Mouse (Mus musculus) layer of hippocampus, postnatal 36 days (tissue): ENCODE measurements around the gene D330020A13Rik. TPM values are rescaled to one million over a fixed set of nuclear protein-coding genes. Genes with fewer than 3 reads are reported as not detected.

ENCODE experiments used
- DNase-seq, 2 experiments: peaks; one replicate each; pipeline ENCODE4 v3.0.0; 2022
- total RNA-seq, 2 experiments: library from RNA; stranded (reverse); gene quantifications; 2 replicates each; pipeline ENCODE4 v1.2.3; 2021

Gene D330020A13Rik
- total RNA-seq, 2 experiments from 2014 or later = not detected

DNA sequence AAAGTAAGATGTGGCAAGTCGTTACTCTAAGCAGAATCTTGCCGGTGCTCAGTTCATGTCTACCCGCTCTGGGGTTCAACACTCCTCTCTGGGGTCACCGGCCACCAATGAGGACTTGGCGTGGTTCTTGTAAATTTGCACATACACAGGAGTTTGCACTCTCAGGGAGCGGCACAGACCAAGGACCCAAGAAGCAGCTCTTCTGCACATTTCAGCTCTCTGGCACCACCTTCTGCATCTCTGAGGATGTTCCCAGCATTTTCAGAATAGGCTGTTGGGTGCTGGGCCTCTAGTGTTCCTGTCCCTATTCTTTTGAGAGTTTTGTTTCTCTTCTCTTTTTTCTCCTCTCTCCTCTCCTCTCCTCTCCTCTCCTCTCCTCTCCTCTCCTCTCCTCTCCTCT is 7.0 kb downstream of the D330020A13Rik start:
- DNase-seq = peak; percentile 18 to 37

GRCm38 (mm10) chr6:120302755-120303316 is 8.7 kb downstream of the D330020A13Rik start:
- peak in 1 of 2 experiments; percentile 5 for DNase-seq

DNA sequence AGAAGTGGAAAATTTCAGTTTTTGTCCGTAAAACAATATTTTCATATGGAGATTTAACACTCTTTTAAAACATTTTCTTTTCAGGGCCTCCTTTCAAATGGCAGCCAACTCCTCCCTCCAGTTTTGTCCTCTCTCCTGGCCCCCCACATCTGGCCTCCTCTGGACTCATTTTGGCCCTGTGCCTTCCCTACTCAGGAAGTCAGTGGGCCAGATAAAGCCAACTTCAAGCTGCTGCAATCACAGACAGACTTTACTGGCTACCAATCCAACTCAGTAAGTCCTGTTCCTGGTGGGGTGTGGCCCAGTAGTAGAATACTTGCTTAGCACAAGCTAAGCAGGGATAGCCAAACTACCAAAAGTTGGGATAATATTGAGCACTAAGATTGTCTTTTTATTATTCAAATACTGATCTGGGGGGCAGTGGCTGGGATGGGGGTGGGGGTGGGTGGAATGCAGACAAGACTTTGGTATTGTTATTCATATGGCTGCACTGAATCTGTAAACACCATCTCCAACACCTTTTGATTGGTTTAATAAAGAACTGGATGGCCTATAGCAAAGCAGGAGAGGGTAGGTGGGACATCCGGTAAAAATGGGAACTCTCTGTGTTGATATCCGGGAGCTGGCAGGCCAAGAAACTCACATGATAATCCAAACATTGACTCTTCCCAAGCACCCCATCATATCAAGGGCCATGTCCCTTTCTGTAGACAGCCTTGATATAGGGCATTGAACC is 12.9 kb downstream of the D330020A13Rik start:
- no peak for DNase-seq

- no peak for DNase-seq
Observed at GRCm38 (mm10) chr6:120309338-120309737, 15.2 kb downstream of the D330020A13Rik start.

DNA sequence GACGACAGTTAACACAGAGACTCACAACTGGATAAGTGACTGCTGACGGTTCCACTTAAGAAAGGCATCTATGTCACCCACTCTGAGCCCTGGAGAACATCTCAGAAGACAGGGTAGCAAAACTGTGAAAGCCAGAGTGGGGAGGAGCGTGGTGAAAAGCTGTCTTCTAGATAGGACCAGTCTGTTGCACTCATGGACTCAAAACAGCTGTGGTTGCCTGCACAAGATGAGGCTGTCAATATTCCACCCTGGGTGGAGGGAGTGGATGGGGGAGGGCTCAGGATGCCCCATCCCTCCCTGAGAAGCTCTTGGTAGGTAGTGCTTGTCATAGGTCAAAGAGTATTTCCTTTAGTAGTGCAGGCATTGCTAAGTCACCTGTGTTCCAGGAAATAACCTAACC is 15.6 kb downstream of the D330020A13Rik start:
- no peak for DNase-seq

DNA sequence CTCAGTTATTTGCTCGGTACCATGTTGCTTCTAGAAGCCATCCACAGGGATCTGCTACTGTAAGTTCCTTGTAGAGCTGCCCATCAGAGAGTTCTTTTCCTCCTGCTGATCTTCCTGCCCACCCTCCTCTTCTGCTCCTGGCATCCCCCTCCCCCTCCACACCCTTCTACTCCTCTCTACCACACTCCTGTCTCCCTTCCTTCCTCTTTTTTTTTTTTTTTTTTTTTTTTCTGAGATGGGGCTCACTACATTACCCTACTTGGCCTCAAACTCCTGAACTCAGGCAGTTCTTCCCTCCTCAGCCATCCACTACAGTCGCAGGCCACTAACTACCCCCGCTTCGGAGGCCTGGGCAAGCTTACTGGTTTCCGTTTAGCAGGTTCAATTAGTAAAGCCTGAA is 18.3 kb downstream of the D330020A13Rik start:
- no peak for DNase-seq

- DNase-seq = no peak
Observed at GRCm38 (mm10) chr6:120318303-120318940, 24.3 kb downstream of the D330020A13Rik start.

DNA sequence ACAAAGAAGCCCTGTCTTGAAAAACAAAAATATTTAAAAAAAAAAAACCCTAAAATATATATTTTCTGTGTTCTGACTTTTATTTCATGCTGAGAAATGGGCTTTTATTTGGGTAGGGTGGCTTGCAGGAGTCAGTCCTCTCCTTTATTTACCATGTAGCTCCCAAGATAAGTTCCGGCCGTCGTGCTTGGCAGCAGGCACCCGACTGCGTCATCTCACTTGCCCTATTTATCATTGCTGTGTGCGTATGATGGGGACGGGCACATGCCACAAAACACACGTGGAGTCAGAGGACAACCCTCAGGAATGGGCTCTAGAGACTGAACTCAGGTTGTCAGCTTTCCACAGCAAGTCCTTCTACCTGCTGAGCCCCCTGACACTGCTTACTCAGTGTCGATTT is 25.0 kb downstream of the D330020A13Rik start:
- DNase-seq = no peak

DNA sequence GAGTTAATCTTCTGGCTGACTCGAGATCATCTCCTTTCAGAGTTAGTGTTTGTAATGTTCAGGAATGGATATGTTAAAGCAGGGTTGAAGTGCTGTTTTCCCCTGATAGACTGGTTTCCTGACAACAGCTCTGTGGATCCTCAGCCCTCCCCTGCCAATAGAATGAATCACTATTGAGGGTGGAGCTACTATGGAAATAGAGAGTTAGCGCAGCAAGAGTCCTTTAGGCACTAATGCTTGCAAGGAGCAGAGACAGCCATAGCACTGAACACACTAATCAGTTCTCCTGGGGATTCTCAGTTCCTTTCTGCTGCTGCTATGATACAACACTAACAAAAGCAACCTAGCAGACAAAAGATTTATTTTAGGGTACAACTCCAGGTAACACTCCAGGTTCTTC is 26.2 kb downstream of the D330020A13Rik start:
- DNase-seq = no peak

- peak; percentile 22 to 29 for DNase-seq
Observed at GRCm38 (mm10) chr6:120324295-120324927, 30.2 kb downstream of the D330020A13Rik start.

GRCm38 (mm10) chr6:120332351-120332750 is 38.2 kb downstream of the D330020A13Rik start:
- no peak for DNase-seq

DNA sequence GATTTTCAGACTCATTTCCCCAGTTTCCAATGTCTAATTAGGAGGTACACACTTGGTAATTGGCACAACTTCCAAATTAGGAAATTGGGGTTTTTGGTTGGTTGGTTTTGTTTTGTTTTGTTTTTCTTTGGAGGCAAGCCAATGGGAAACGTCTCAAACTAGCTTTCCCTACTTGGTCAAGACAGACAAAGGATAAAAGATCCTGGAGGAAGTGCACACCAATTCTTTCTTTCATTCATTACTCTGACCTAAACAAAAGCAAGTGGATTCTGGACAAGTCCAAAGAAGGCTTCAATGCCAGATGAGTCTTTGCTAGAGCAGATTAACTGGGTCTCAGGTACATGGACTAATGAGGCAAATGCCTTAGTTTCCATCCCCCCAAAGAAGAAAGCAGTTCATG is 49.8 kb downstream of the D330020A13Rik start:
- DNase-seq = no peak

Other genes starting within 250 kb of the D330020A13Rik start
- gene Ninj2, start 201.0 kb upstream of the D330020A13Rik start, total RNA-seq = 1 to 10 TPM in 1 of 2 experiments, under 1 TPM in 1; 0.66 to 1.7 TPM
- gene B4galnt3, start 195 bp downstream of the D330020A13Rik start, total RNA-seq = under 1 TPM; 0.40 to 0.51 TPM
- gene Kdm5a, start 69.8 kb downstream of the D330020A13Rik start, total RNA-seq = 10 to 100 TPM; 41.4 to 44.0 TPM
- 1 to 10 TPM; 5.6 to 9.6 TPM for gene Ccdc77, start 70.0 kb downstream of the D330020A13Rik start, total RNA-seq
- 1 to 10 TPM; 6.0 to 7.3 TPM for gene Il17ra, start 168.9 kb downstream of the D330020A13Rik start, total RNA-seq
- 10 to 100 TPM; 37.7 to 41.3 TPM for gene Tmem121b, start 199.4 kb downstream of the D330020A13Rik start, total RNA-seq
- gene Hdhd5, start 237.0 kb downstream of the D330020A13Rik start, total RNA-seq = 10 to 100 TPM; 29.5 to 30.5 TPM